ENCODE assay signal across 7 mouse cellular contexts in the genomic region with DNA sequence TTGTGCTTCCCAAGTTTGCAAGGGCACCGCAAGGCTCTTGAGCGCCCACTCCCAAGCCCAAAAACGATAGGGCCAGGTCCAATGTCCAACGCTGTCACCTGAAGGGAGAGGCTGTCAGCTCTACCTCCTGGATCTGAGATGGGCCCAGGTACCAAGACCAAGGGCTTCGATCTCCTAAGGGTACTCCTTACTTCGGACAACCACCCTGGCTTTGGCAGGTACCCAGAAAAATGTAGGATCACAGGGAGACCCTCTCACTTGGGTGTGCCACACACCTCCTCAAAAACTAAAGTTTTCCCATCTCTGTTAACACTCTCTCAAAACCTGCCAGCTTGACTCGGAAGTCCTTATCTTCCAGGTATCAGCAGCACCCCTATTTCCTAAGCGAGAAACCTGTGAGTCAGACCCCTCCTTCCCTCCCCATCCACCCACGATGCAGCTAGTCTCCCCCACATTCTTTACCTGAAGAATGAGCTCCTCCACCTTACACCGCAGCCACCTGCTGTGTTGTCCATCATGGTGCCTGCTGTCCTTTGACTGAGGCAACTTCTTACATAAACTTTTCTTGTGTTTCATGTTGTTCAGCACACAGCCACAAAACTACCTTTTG. TPM values are rescaled to one million over a fixed set of nuclear protein-coding genes. Genes with fewer than 3 reads are reported as not detected.
A peak's percentile ranks its signal among the peaks of the same experiment; 100 is the strongest.
DNase-seq lines count a peak whose midpoint lies in the region; ATAC-seq and TF ChIP-seq lines count a peak whose summit lies in the region.

No protein-coding gene starts in this region.

- H3K4me2 ChIP-seq in embryonic facial prominence, embryonic 14.5 days (ENCODE audit: low read depth, low read length), result peak overlapping the region; percentile 96
- H3K4me2 ChIP-seq in hindbrain, embryonic 13.5 days, result peak overlapping the region; percentile 80
- peak overlapping the region; percentile 79 for H3K4me2 ChIP-seq in midbrain, embryonic 15.5 days

- no peak overlapping the region; the same call in 1 of the 2 replicates for H3K27ac ChIP-seq in embryonic facial prominence, embryonic 14.5 days (replicated peaks; ENCODE audit: low read depth, low read length)
- peak overlapping the region; percentile 99 for H3K27ac ChIP-seq in hindbrain, embryonic 13.5 days
- H3K27ac ChIP-seq in midbrain, embryonic 15.5 days, result peak overlapping the region; percentile 98

- TF ChIP-seq POLR2A in lung, adult 2 months (IDR thresholded peaks at IDR 0.05; ENCODE audit: borderline replicate concordance, extremely low read depth, low read depth, low read length), result no peak

- no peak for TF ChIP-seq CTCF in lung, adult 2 months (IDR thresholded peaks at IDR 0.05; ENCODE audit: insufficient read depth, low read length)

- peak overlapping the region; percentile 96 for H3K9ac ChIP-seq in embryonic facial prominence, embryonic 14.5 days (ENCODE audit: low read depth, low read length)
- H3K9ac ChIP-seq in hindbrain, embryonic 13.5 days, result peak overlapping the region; percentile 89
- H3K9ac ChIP-seq in midbrain, embryonic 15.5 days, result peak overlapping the region; percentile 93

- DNase-seq in lung, adult 2 months, result no peak
- DNase-seq in lung, postnatal 36 days, result no peak
- peak; percentile 1 for DNase-seq in embryonic facial prominence, embryonic 14.5 days (ENCODE audit: low spot score)
- no peak for DNase-seq in right cerebral cortex, adult 18-20 months
- DNase-seq in right cerebral cortex, postnatal 25 days, result no peak

- H3K9me3 ChIP-seq in embryonic facial prominence, embryonic 14.5 days (ENCODE audit: control insufficient read depth, low read length), result no peaks in the 10 kb centered on the region
- H3K9me3 ChIP-seq in hindbrain, embryonic 13.5 days, result no peaks in the 10 kb centered on the region
- H3K9me3 ChIP-seq in midbrain, embryonic 15.5 days, result no peaks in the 10 kb centered on the region

- no peaks in the 10 kb centered on the region for H3K27me3 ChIP-seq in embryonic facial prominence, embryonic 14.5 days (replicated peaks; ENCODE audit: control insufficient read depth, insufficient read depth, low read length)
- H3K27me3 ChIP-seq in hindbrain, embryonic 13.5 days, result peaks cover 12% of the 10 kb centered on the region; the same call in 1 of the 2 replicates
- H3K27me3 ChIP-seq in midbrain, embryonic 15.5 days (replicated peaks), result peaks cover 3% of the 10 kb centered on the region; the same call in 1 of the 2 replicates

- ATAC-seq in embryonic facial prominence, embryonic 14.5 days (ENCODE audit: low read depth), result no peak
- peak; percentile 34 for ATAC-seq in hindbrain, embryonic 13.5 days (ENCODE audit: low FRiP score)
- peak; percentile 43 for ATAC-seq in midbrain, embryonic 15.5 days (replicated peaks)

- WGBS in lung, adult 2 months, result 51% methylated on average over 10 of the region's 10 CpGs
- WGBS in embryonic facial prominence, embryonic 14.5 days, result 48% methylated on average over 10 of the region's 10 CpGs
- WGBS in hindbrain, embryonic 13.5 days, result 46% methylated on average over 10 of the region's 10 CpGs
- WGBS in midbrain, embryonic 15.5 days, result 43% methylated on average over 10 of the region's 10 CpGs

- peaks cover 13% of the 10 kb centered on the region for H3K4me1 ChIP-seq in lung, adult 2 months (ENCODE audit: control insufficient read depth, insufficient read depth, low read length)
- peaks cover 16% of the 10 kb centered on the region; the same call in 1 of the 2 replicates for H3K4me1 ChIP-seq in embryonic facial prominence, embryonic 14.5 days (ENCODE audit: control insufficient read depth, insufficient read depth, low read length)
- peaks cover 27% of the 10 kb centered on the region for H3K4me1 ChIP-seq in hindbrain, embryonic 13.5 days (replicated peaks)
- H3K4me1 ChIP-seq in midbrain, embryonic 15.5 days, result peaks cover 28% of the 10 kb centered on the region

- no peaks in the 10 kb centered on the region for H3K36me3 ChIP-seq in embryonic facial prominence, embryonic 14.5 days (ENCODE audit: control insufficient read depth, insufficient read depth, low read length)
- no peaks in the 10 kb centered on the region for H3K36me3 ChIP-seq in hindbrain, embryonic 13.5 days
- no peaks in the 10 kb centered on the region for H3K36me3 ChIP-seq in midbrain, embryonic 15.5 days (replicated peaks)

- peak overlapping the region; percentile 91 for H3K4me3 ChIP-seq in lung, adult 2 months (replicated peaks; ENCODE audit: extremely low read depth, low read depth, low read length)
- peak overlapping the region; percentile 100 for H3K4me3 ChIP-seq in embryonic facial prominence, embryonic 14.5 days (ENCODE audit: low read depth, low read length)
- peak overlapping the region; percentile 95 for H3K4me3 ChIP-seq in hindbrain, embryonic 13.5 days
- H3K4me3 ChIP-seq in midbrain, embryonic 15.5 days, result peak overlapping the region; percentile 99

RNA-seq across cellular contexts. Expression of a gene that starts 0.9 kb away (rescaled TPM):
- 31.8 and 43.4 TPM in 2 replicates for polyA plus RNA-seq in lung, adult 2 months (2012; rRNA removed)
- 41.6 and 43.0 TPM in 2 replicates for polyA plus RNA-seq in embryonic facial prominence, embryonic 14.5 days (2014; fragmentation: Nextera tagmentation; extraction: Ambion mirVana)
- polyA plus RNA-seq in hindbrain, embryonic 13.5 days (2015; fragmentation: Nextera tagmentation; extraction: Ambion mirVana), result 41.2 and 41.6 TPM in 2 replicates
- 40.9 and 41.4 TPM in 2 replicates for polyA plus RNA-seq in midbrain, embryonic 15.5 days (2015; fragmentation: Nextera tagmentation; extraction: Ambion mirVana)
